Mouse (Mus musculus): Measurements from ENCODE around the gene Sh2d5.

Gene Sh2d5

GRCm38 (mm10) chr4:138250088-138250960, at the start of gene Sh2d5, which contains the start of gene Kif17:
TSS of gene Sh2d5 (plus strand) at chr4:138250403.
TSS of gene Kif17 (plus strand) at chr4:138250435.
- peak; percentile 90 for DNase-seq

- no peak for DNase-seq
Observed at GRCm38 (mm10) chr4:138200769-138201168, 49.4 kb upstream of the Sh2d5 start.

GRCm38 (mm10) chr4:138201696-138202095, 48.5 kb upstream of the Sh2d5 start:
- DNase-seq: no peak

GRCm38 (mm10) chr4:138210116-138210515, 40.1 kb upstream of the Sh2d5 start:
- DNase-seq: no peak

- no peak for DNase-seq
Observed at GRCm38 (mm10) chr4:138213861-138214260, 36.3 kb upstream of the Sh2d5 start.

- no peak for DNase-seq
Observed at GRCm38 (mm10) chr4:138215671-138216199, 34.5 kb upstream of the Sh2d5 start.

- peak; percentile 88 for DNase-seq
Observed at GRCm38 (mm10) chr4:138216200-138216890, 33.9 kb upstream of the Sh2d5 start, which contains the start of gene Hp1bp3. TSS of gene Hp1bp3 (plus strand) at chr4:138216296.

GRCm38 (mm10) chr4:138216891-138217392, 33.3 kb upstream of the Sh2d5 start:
- DNase-seq: peak; percentile 99

GRCm38 (mm10) chr4:138217441-138217840, 32.8 kb upstream of the Sh2d5 start:
- peak; percentile 61 for DNase-seq

- no peak for DNase-seq
Observed at GRCm38 (mm10) chr4:138217951-138218685, 32.1 kb upstream of the Sh2d5 start.

GRCm38 (mm10) chr4:138219331-138219730, 30.9 kb upstream of the Sh2d5 start:
- DNase-seq: no peak

- no peak for DNase-seq
Observed at GRCm38 (mm10) chr4:138220761-138221160, 29.4 kb upstream of the Sh2d5 start.

GRCm38 (mm10) chr4:138221406-138221805, 28.8 kb upstream of the Sh2d5 start:
- DNase-seq: no peak

- DNase-seq: peak; percentile 55
Observed at GRCm38 (mm10) chr4:138222396-138222795, 27.8 kb upstream of the Sh2d5 start.

GRCm38 (mm10) chr4:138223623-138224022, 26.6 kb upstream of the Sh2d5 start:
- no peak for DNase-seq

- DNase-seq: no peak
Observed at GRCm38 (mm10) chr4:138246756-138247665, 3.2 kb upstream of the Sh2d5 start.

GRCm38 (mm10) chr4:138251819-138252218, 1.6 kb downstream of the Sh2d5 start:
- DNase-seq: peak; percentile 28

- no peak for DNase-seq
Observed at GRCm38 (mm10) chr4:138252231-138252630, 2.0 kb downstream of the Sh2d5 start.

GRCm38 (mm10) chr4:138257116-138257687, 7.0 kb downstream of the Sh2d5 start:
- DNase-seq: peak; percentile 46

- DNase-seq: no peak
Observed at GRCm38 (mm10) chr4:138258663-138259062, 8.5 kb downstream of the Sh2d5 start.

GRCm38 (mm10) chr4:138259482-138259881, 9.3 kb downstream of the Sh2d5 start:
- no peak for DNase-seq
